Mouse (Mus musculus) adrenal gland, adult 2 months (tissue): ENCODE data around the gene Frat2. TPM values are rescaled to one million over a fixed set of nuclear protein-coding genes. Genes with fewer than 3 reads are reported as not detected.

ENCODE experiments used
- DNase-seq: peaks from one replicate; pipeline ENCODE4 v3.0.0; 2021
- polyA plus RNA-seq: library from polyadenylated mRNA; depleted of rRNA; stranded (reverse); fragments of >200 nt; gene quantifications from 2 replicates; pipeline ENCODE4 v1.2.3, GENCODE M21; 2012
- total RNA-seq, 2 experiments: library from RNA; stranded (reverse); gene quantifications; 2 replicates each; pipeline ENCODE4 v1.2.3; 2021

Gene Frat2
- total and polyA plus RNA-seq, 3 experiments = 1.2 to 5.5 (median 2.6) TPM

DNA sequence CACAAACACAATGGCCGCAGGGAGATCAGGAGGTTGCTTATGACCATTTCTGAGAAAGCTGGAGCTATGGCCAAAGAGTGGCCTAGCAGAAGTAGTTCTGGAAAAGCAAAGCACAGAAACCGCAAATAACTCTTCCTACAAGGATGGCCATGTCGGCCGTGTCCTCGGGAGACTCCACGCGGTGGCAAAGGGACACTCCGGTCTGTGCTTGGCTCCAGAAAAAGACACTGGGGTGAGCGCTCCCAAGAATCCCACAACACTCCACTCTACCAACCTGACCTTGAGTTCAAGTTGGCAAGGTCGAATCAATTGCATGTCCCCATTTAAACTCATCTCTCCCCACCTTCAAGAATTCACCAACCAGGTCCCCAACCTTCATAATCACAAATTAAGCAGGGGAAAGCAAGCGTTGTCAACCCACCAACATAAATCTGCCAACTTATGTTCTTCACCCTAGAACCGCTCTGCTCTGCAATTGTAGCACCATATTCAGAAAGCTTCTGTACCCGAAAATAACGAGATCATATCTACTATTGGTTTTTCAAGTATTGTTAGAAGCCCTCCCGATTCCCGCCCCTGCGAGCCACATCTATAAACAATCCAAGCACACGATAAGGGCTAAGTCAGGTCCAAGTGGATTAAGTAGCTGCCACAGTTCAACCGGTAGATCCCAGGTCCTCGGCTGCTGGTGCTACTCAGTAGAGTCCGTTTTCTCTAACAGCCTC lies 1.4 kb downstream of the Frat2 start:
- peak; percentile 66 for DNase-seq

DNA sequence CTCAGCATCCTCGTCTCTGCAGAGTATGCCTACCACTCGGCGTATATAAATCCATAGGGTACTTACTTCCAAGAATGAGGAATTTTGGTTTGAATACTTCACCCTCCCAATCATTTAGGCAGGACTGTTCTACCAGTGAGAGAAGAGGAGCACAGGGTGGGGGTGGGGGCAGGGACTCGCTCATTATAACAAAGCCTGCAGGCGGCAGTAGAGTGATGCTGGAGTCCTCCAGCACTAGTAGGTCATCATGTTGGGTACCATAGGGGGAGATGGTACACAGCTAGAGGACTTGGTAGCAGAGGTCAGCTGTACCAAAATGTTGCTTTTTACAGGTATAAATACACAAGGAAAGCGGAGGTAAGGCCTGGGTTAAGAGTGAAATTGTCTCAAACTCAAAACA lies 3.6 kb downstream of the Frat2 start:
- no peak for DNase-seq

GRCm38 (mm10) chr19:41842706-41843105 lies 5.2 kb downstream of the Frat2 start:
- no peak for DNase-seq

- DNase-seq = no peak
These were observed 5.7 kb downstream of the Frat2 start for GRCm38 (mm10) chr19:41842196-41842595.

GRCm38 (mm10) chr19:41841105-41841750 lies 6.7 kb downstream of the Frat2 start:
- no peak for DNase-seq

- no peak for DNase-seq
These were observed 8.2 kb downstream of the Frat2 start for GRCm38 (mm10) chr19:41839685-41840084.

DNA sequence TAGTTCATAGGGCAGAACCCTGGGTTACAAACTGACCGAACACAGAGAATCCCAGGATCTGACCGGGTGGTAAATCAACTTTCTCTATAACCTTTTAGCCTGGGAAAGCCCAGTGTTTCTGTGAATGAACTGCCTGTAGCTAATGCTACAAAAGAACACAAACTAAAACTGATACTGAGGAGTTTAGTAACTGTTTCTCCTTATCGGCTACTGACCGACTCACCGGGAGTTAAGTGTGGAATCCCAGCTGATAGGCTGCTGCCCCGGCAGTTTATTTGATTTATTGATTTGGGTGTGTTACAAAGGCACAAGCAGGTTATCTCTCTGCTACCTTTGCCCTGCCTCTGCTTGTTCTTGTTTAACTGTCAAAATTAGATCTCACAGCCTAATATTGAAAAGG lies 9.1 kb downstream of the Frat2 start:
- DNase-seq = no peak

GRCm38 (mm10) chr19:41837917-41838261 lies 10.0 kb downstream of the Frat2 start:
- DNase-seq = no peak

DNA sequence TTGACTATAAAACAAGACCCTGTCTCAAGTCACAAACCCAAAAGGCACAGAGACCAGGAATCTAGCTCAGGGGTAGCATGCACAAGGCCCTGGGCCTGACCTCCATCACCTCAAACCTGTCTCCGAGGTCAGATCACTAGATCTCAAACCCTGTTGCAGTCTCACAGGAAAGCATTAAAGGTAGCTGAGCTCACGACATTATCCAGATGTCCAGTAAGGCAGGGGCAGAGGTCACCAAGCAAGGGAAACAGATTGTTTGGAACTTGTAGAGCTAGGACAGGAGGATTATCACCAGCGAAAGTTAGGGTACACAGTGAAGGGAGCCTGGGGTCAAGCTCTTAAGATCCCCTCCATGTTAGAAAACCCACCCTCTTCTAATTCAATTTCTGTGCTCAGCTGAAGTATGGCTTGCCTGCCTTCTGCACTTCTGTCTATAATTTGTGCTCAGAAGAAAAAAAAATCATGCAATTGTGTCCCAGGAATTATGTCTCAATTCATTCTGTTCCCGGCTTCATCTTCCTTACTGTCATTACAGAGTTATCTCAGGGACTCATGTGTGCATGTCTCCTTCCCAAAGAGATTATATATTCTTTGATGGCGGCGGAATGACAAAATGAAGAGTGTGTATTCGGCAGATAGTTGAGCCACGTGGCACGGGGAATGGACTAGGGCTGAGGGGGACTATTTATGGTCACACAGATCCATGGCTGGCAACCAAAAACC lies 10.6 kb downstream of the Frat2 start:
- no peak for DNase-seq

- no peak for DNase-seq
These were observed 11.2 kb downstream of the Frat2 start for GRCm38 (mm10) chr19:41836719-41837118.

DNA sequence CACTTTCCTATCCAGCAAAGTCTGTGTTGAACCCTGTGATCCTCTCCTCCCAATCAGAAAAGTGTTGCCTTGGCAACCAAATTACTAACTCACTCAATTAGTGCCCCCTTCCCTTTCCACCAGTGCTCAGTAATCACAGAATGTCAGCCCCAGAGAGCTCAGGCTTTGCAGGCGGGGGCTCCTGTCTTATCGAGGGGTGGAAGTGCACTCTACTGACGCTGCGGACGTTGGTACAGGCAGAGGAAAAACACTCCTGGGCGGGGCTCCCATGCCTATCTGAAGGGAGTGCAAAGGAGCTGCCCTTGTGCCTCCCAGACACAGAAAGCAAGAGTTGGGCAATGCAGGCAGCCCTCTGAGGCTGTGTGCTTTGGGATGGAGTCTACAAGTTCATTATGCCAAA lies 12.1 kb downstream of the Frat2 start:
- peak; percentile 54 for DNase-seq

DNA sequence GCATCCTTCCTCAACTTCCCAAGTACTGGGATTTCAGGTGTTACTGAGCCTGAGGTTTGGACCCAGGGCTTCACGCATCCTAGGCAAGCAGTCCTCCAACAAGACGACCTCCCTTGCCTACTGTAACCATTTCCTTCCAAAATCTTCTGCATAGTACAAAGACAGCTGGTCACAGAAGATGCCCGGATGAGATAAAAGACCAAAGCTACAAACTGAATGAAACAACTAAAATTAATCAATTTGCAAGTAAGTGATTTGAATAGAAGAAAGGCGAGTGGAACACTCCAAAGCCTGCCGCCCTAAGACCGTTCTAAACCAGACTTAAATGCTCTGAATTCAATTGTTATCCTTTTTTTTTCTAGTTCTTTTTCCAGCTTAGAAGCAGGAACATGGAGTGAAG lies 12.5 kb downstream of the Frat2 start:
- DNase-seq = no peak

DNA sequence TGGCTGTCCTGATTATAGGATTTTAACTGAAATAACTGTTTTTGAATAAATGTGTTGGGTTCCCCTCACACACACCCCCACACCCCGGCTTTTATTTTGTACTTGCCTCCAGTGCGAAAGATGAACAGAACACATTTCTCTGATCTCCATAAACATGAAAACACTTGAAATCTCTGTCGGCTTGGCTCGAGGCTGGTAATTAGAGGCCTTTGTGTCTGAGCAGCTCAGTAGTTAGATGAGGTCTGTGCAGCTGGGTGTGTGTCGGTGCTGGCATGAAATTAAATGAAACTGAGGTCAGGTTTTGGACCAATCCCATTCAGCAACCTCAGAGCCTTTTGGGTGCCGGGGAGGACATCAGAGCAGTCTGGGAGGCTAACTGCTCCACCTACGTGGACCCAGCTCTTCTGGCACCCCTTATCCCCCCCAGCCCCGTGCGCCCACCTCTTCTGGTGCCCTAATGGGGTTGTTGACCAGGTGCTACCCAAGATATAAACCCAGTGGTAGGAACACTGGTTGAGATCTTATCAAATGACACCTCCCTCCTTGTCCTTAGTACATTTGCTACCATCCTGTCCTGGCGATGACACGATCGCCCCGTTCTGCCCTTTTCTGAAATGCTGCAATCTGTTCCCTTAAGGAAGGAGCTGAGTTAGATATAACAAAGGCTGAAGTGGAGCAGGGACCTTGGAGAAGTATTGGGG lies 15.3 kb downstream of the Frat2 start:
- no peak for DNase-seq

GRCm38 (mm10) chr19:41831718-41832391 lies 16.1 kb downstream of the Frat2 start:
- no peak for DNase-seq

GRCm38 (mm10) chr19:41831101-41831570 lies 16.8 kb downstream of the Frat2 start:
- DNase-seq = peak; percentile 76

DNA sequence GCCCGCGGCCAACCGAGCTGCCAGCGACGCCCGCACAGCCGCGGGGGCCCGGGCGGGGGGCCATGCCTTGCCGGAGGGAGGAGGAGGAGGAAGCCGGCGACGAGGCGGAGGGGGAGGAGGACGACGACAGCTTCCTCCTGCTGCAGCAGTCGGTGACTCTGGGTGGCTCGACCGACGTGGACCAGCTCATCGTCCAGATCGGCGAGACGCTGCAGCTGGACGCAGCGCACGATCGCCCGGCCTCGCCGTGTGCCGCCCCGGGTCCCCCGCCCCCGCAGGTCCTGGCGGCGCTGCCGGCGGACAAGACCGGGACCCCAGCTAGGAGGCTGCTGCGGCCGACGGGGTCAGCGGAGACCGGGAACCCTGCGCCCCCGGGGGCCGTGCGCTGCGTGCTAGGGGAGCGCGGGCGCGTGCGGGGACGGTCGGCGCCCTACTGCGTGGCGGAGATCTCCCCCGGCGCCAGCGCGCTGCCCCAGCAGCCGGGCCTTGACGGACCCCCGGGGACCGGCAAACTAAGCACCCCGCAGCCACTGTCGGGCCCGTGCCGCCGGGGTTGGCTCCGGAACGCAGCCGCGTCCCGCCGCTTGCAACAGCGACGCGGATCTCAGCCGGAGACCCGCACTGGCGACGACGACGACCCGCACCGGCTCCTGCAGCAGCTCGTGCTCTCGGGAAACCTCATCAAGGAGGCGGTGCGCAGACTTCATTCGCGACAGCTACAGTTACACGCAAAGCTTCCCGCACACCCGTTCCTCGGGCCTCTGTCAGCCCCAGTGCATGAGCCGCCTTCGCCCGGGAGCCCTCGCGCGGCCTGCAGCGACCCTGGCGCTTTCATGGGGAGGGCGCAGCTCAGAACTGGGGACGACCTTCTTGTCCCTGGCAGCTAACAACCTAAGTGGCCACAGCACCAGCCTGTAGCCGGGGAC lies 17.6 kb downstream of the Frat2 start:
- peak; percentile 70 for DNase-seq

GRCm38 (mm10) chr19:41829381-41830105 lies 18.4 kb downstream of the Frat2 start, which contains the start of gene Frat1:
TSS of gene Frat1 (plus strand) at chr19:41829970.
- peak; percentile 93 for DNase-seq

GRCm38 (mm10) chr19:41828941-41829340 lies 19.0 kb downstream of the Frat2 start:
- DNase-seq = no peak

DNA sequence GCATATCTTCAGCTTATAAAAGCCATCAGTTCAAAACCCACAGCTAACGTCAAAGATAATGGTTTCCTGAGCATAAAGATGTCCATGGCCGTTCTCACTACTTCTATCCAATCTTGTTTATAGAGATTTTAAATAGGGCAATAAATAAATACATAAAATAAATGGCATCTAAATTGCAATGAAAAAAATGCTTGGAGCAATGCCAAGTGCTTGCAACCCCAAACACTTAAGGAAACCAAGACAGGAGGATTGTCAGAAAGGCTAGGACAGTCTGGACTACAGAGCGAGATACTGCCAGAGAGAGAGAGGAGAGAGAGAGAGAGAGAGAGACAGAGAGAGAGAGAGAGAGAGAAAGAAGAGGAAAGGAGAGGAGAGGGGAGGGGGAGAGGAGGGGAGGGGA lies 21.4 kb downstream of the Frat2 start:
- no peak for DNase-seq

DNA sequence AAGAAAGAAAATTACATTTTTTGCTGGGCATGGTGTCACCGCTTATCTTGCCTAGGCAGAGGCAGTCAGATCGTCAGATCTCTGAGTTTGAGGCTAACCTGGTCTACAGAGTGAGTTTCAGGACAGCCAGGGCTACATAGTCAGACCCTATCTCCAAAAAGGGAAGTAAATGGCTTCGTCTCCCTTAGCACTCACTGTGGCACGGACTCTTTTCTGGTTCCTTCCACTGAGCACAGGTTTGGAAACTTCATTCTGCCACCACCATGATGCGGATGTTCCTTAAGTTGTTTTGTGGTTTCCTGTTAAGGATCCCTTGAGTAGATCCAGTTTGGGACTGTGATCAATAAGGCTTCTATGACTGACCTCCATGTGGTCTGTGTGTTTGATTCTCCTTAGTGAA lies 23.0 kb downstream of the Frat2 start:
- no peak for DNase-seq
